In the genomic region with DNA sequence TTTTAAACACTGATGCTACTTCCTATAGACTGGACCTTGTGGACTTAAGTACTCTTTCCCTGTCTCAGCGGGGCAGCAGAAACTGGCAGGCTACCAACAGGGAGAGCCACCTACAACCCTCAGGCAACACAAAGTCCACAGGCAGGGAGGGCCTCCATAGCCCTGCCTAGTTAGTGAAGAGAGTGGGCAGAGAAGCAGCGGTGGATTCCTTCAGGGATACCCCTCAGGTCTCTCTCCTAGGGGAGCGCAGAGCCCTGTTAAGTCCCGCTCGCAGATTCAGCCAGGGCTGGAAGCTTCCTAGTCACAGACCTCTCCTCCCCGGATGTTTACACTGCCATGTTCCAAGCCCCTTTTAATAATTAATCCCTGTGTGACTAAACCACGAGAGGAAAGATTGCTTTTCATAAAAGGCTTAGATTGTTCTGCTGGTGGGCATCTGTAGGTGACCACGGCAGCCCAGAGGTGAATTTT, we compare ENCODE assay signal across 8 mouse cellular contexts.
DNase-seq lines count a peak whose midpoint lies in the region; ATAC-seq lines count a peak whose summit lies in the region.

No protein-coding gene starts in this region.

- H3K4me2 ChIP-seq in embryonic facial prominence, embryonic 11.5 days (ENCODE audit: low read depth, low read length): no peak overlapping the region
- no peak overlapping the region for H3K4me2 ChIP-seq in hindbrain, embryonic 11.5 days (replicated peaks; ENCODE audit: low read depth, low read length)
- H3K4me2 ChIP-seq in liver, embryonic 11.5 days: peak overlapping the region; percentile 26
- H3K4me2 ChIP-seq in neural tube, embryonic 13.5 days: peak overlapping the region; percentile 24

- DNase-seq in R1 (ENCODE audit: low read depth, low spot score): peak; percentile 22
- DNase-seq in embryonic facial prominence, embryonic 11.5 days (ENCODE audit: low spot score): no peak
- no peak for DNase-seq in hindbrain, embryonic 11.5 days (ENCODE audit: low spot score)
- peak; percentile 35 for DNase-seq in liver, embryonic 11.5 days (ENCODE audit: low spot score)
- no peak for DNase-seq in spleen, postnatal 10 days (ENCODE audit: low spot score in 2 of 2)
- no peak for DNase-seq in right cerebral cortex, postnatal 25 days
- DNase-seq in embryo, embryonic 10.5 days (ENCODE audit: low spot score): no peak

- H3K36me3 ChIP-seq in embryonic facial prominence, embryonic 11.5 days (replicated peaks; ENCODE audit: control insufficient read depth, insufficient read depth, low read depth, low read length): no peaks in the 10 kb centered on the region
- no peaks in the 10 kb centered on the region for H3K36me3 ChIP-seq in hindbrain, embryonic 11.5 days (ENCODE audit: control insufficient read depth, insufficient read depth, low read length)
- no peaks in the 10 kb centered on the region for H3K36me3 ChIP-seq in liver, embryonic 11.5 days (ENCODE audit: control insufficient read depth, insufficient read depth, low read length)
- H3K36me3 ChIP-seq in neural tube, embryonic 13.5 days: no peaks in the 10 kb centered on the region

- H3K4me1 ChIP-seq in embryonic facial prominence, embryonic 11.5 days (ENCODE audit: control insufficient read depth, insufficient read depth, low read length): peaks cover 10% of the 10 kb centered on the region
- 0 out of 2 replicates have a peak, but pooled peaks cover 3% of the 10 kb centered on the region for H3K4me1 ChIP-seq in hindbrain, embryonic 11.5 days (replicated peaks; ENCODE audit: control insufficient read depth, insufficient read depth, low read length)
- H3K4me1 ChIP-seq in liver, embryonic 11.5 days (replicated peaks; ENCODE audit: control insufficient read depth, insufficient read depth, low read length): peaks cover 34% of the 10 kb centered on the region
- H3K4me1 ChIP-seq in neural tube, embryonic 13.5 days (replicated peaks): peaks cover 46% of the 10 kb centered on the region

- no peaks in the 10 kb centered on the region for H3K9me3 ChIP-seq in embryonic facial prominence, embryonic 11.5 days (replicated peaks; ENCODE audit: control insufficient read depth, low read length)
- no peaks in the 10 kb centered on the region for H3K9me3 ChIP-seq in hindbrain, embryonic 11.5 days (ENCODE audit: control insufficient read depth, low read length)
- no peaks in the 10 kb centered on the region for H3K9me3 ChIP-seq in liver, embryonic 11.5 days (ENCODE audit: control insufficient read depth, low read length)
- H3K9me3 ChIP-seq in neural tube, embryonic 13.5 days: no peaks in the 10 kb centered on the region

- H3K9ac ChIP-seq in embryonic facial prominence, embryonic 11.5 days (replicated peaks; ENCODE audit: low read length): no peak overlapping the region
- H3K9ac ChIP-seq in hindbrain, embryonic 11.5 days (ENCODE audit: low read depth, low read length): peak overlapping the region; percentile 37; the same call in 1 of the 2 replicates
- H3K9ac ChIP-seq in liver, embryonic 11.5 days (ENCODE audit: low read depth, low read length): 0 out of 2 replicates have a peak overlapping the region, but pooled peaks have one; percentile 23
- 0 out of 2 replicates have a peak overlapping the region, but pooled peaks have one; percentile 41 for H3K9ac ChIP-seq in neural tube, embryonic 13.5 days

- 21% methylated on average over 8 of the region's 8 CpGs for WGBS in embryonic facial prominence, embryonic 11.5 days
- WGBS in hindbrain, embryonic 11.5 days: 36% methylated on average over 8 of the region's 8 CpGs
- WGBS in liver, embryonic 11.5 days: 49% methylated on average over 8 of the region's 8 CpGs
- 34% methylated on average over 8 of the region's 8 CpGs for WGBS in neural tube, embryonic 13.5 days

- no peak overlapping the region for H3K27ac ChIP-seq in embryonic facial prominence, embryonic 11.5 days (replicated peaks; ENCODE audit: low read depth, low read length)
- no peak overlapping the region for H3K27ac ChIP-seq in hindbrain, embryonic 11.5 days (ENCODE audit: low read depth, low read length)
- peak overlapping the region; percentile 14 for H3K27ac ChIP-seq in liver, embryonic 11.5 days (ENCODE audit: low read depth, low read length)
- H3K27ac ChIP-seq in neural tube, embryonic 13.5 days (replicated peaks): peak overlapping the region; percentile 25

- ATAC-seq in embryonic facial prominence, embryonic 11.5 days (replicated peaks; ENCODE audit: insufficient number of reproducible peaks, low FRiP score, low TSS enrichment, low read depth): peak; percentile 73; the same call in 1 of the 2 replicates
- ATAC-seq in hindbrain, embryonic 11.5 days (ENCODE audit: low FRiP score): peak; percentile 31; the same call in 1 of the 2 replicates
- peak; percentile 56 for ATAC-seq in liver, embryonic 11.5 days (replicated peaks; ENCODE audit: low FRiP score)
- no peak for ATAC-seq in neural tube, embryonic 13.5 days (ENCODE audit: low read depth)

- H3K4me3 ChIP-seq in embryonic facial prominence, embryonic 11.5 days (ENCODE audit: low read depth, low read length): no peak overlapping the region
- no peak overlapping the region for H3K4me3 ChIP-seq in hindbrain, embryonic 11.5 days (ENCODE audit: low read depth, low read length)
- H3K4me3 ChIP-seq in liver, embryonic 11.5 days (ENCODE audit: low read depth, low read length): no peak overlapping the region
- no peak overlapping the region for H3K4me3 ChIP-seq in neural tube, embryonic 13.5 days

- no peaks in the 10 kb centered on the region for H3K27me3 ChIP-seq in embryonic facial prominence, embryonic 11.5 days (ENCODE audit: control insufficient read depth, insufficient read depth, low read length)
- H3K27me3 ChIP-seq in hindbrain, embryonic 11.5 days (ENCODE audit: control insufficient read depth, insufficient read depth, low read length): no peaks in the 10 kb centered on the region
- no peaks in the 10 kb centered on the region for H3K27me3 ChIP-seq in liver, embryonic 11.5 days (replicated peaks; ENCODE audit: control insufficient read depth, insufficient read depth, low read length)
- no peaks in the 10 kb centered on the region for H3K27me3 ChIP-seq in neural tube, embryonic 13.5 days

Comparison
In these comparisons a context has a peak if more than half of its experiments do, and no peak if none do; other contexts are left out.
1. DNase-seq: peak in R1 (single experiment) and liver, embryonic 11.5 days (single experiment); none in embryonic facial prominence, embryonic 11.5 days (single experiment), hindbrain, embryonic 11.5 days (single experiment), spleen, postnatal 10 days (0 of 2), right cerebral cortex, postnatal 25 days (single experiment) and embryo, embryonic 10.5 days (single experiment).
2. H3K27ac ChIP-seq: peak in liver, embryonic 11.5 days (single experiment) and neural tube, embryonic 13.5 days (single experiment); none in embryonic facial prominence, embryonic 11.5 days (single experiment) and hindbrain, embryonic 11.5 days (single experiment).
3. H3K4me2 ChIP-seq: peak in liver, embryonic 11.5 days (single experiment) and neural tube, embryonic 13.5 days (single experiment); none in embryonic facial prominence, embryonic 11.5 days (single experiment) and hindbrain, embryonic 11.5 days (single experiment).